Mouse (Mus musculus) spleen, postnatal 4 days (tissue): Measurements from ENCODE around the gene Lrrc8a.

Source experiments
- DNase-seq, 2 experiments: peaks; one replicate each; pipeline ENCODE4 v3.0.0; 2022; ENCODE audit warnings: low spot score in 2 of 2

The Lrrc8a gene

DNA sequence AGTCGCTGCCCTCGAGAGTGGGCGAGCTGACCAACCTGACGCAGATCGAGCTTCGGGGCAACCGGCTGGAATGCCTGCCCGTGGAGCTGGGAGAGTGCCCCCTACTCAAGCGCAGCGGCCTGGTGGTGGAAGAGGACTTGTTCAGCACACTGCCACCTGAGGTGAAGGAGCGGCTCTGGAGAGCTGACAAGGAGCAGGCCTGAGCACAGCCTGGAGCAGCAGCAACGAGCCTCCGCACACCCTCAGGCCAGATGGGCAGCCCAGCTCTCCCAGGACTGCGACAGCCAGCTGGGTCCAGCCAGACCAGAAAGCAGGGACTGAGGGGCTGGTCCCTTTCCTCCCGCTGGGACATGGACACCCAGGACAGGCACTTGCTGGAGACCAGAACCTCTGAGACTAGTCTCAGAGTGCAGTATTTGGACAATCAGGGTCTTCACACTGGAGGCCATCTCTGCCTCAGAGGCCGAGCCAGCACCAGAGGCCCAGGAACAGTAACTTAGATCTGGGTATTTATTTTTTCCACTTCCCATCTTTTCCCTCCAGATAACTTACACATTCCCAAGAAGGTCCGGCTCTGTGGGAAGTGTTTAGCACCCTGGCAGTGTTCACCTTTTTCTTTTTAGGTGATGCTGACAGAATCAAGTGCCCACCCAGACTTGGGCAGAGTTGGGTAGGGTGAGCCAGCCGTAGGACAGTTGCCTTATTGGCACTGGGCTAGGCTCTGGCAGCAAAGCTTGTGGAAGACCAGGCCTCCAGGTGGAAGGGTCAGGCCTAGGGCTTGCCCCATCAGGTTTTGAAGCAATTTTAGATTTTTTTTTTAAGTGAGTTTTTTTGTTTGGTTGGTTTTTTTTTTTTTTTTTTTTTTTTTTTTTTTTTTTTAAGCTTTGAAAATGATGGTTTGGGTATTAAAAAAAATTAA, 24.7 kb downstream of the Lrrc8a start:
- no peak for DNase-seq

DNA sequence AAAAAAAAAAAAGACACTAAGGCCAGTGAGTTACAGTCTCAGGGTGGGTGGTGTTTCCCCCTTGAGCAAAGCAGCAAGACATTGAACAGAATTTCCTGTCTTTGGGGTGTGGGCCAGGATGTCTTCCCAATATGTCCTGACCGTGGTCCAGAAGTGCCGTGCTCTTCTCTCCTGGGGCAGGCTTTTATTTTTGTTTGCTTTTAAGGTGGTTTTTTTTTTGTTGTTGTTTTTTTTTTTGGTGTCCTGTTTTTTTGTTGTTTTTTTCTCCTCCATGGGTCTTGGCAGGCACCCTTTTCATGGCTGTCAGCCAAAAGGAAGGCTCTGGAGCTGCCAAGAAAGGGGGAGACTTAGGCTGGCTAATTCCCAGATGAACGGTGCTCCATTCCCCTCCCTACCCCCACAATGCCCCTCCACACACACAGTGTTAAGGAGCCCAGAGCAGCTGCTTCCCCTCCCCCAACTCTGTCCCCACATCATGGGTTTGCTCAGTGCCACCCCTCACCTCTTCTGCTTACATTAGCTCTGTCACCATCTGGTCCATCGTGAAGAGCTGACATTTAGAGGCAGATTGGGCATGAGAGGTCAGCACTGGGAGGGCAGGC, 25.4 kb downstream of the Lrrc8a start:
- no peak for DNase-seq

DNA sequence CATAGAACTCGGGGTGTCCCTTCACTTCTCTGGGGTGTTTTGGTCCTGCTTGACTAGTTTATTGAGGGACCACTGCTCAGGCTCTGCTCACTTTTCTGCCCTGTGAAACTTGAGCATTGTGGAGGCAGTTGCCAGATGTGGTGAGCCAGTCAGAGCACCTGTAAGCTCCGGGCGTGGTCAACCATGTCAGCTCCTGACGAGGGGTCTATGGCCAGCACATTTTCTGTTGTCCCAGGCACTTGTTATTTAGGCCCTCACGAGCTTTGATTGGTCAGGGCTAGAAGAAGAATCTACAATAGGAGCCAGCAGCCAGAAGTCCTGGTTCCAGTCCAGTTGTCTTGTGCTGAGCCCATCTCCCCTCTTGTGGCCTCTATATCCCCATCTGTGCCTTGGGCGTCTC, 26.3 kb downstream of the Lrrc8a start:
- DNase-seq: no peak

DNA sequence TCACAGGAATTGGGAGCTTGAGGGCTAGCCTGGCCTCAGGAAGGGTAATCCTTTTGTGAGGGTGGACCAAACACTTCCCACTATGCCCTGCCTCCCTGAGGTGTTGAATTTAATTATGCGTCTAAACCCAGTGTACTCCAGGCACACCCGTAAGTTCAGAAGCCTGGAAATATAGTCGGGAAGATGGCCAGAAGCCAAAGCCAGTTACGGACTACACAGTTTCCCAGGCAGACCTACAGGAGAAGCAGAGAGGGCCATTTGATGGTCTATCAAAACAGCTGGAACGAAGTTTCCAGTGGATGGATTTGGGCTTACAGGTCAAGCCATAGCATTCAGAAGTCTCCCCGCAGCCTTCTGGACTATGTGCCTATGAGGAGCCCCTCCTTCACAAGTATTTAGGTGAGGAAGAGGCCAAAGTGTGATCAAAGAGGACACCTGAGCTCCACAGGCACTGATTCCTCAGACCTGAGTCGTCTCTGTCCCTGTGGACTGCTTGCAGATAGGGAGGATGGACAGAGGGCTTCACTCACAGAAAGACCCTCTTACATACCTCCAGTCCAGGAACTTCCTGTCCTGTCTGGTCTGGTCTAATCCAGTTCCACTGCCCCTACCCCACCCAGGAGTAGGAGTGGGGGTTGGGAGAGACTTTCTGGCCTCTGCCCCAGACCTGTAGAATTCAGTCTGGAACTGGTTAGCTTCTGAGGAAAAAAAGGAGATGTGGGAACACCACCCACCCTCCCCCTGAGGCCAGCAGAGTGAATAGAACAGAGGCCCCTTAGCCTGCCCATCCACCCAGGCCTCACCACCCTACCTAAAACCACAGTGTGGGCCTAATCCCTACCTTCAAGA, 27.4 kb downstream of the Lrrc8a start:
- DNase-seq: no peak

DNA sequence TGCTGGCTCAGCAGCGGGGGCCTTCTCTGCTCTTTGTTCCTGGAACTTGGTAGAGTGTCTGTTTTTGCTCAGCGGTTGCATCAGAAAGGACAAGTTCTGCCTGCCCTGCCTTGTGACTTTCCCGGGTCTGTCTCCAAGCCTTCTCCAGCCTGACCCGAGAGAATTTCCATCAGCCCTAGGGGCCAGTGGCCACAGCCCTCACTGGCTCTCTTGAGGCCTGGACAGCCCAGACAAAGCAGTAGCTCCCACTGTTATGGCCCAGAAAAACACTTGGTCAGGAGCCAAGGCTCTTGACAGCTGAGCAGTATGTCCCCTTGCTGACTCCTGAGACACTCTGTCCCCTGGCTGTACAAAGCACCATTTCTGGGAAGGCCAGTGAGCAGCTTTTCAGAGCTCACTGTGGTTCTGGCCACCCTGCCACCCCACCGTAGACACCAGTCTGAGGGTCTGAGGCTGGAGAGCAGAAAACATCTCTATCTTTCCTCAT, 28.3 kb downstream of the Lrrc8a start, which contains the start of gene Phyhd1:
Gene Phyhd1, plus strand, starts transcription at position 437 of the 487 bp plus-strand sequence.
- no peak for DNase-seq

DNA sequence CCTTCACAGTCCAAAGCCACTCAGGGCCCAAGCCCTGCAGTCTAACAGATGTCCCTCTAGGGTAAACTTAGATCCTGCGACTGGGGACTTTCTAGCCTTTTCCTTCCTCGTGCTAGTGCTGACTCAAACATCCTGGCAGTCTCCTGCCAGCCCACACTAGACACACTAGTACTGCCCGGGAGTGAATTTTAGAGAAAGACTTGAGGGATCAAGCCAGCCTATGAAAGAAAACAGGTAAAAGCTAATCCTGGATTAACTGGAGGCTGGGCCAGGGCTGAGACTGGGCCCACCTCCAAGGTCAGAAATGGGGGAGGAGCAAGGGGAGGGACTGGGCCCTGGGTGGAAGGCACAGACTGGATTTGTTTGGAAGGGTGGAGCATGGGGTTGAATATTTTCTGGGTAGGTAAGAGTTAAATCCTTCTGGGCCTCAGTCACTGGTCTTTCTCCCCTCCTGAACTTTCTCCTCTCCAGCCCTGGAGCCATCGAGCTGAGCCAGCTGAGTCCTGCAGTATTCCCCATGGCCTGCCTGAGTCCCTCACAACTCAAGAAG, 29.0 kb downstream of the Lrrc8a start:
- DNase-seq: no peak

DNA sequence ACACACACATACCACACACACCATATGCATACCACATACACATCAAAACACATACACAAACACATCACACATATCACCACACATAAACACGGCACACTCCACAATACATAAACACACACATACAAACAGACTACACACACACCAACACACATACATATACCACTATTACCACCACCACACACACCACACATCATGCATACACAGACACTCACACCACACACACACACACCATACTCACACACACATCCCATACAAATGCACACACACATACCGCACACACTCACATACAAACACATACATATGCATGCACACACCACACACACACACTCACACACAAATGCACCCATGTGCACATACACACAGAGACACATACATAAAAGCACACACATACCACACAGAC, 30.0 kb downstream of the Lrrc8a start:
- DNase-seq: no peak

DNA sequence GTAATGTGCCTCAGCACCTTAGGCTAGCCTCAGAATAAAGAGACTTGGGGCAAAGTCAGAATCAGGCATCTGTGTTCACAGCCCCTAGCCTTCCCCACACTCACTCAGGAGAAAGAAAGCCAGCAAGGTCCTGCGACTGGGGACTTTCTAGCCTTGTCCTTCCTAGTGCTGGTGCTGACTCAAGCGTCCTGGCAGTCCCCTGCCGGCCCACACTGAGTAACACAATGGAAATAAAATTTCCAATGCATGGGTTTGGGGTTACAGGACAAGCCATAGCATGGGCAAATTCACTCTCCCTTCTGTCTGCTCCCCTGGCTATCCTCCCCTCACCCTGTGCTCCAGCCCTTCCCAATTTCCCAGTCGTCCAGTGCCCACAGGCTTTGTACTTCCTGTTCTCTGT, 30.9 kb downstream of the Lrrc8a start:
- no peak for DNase-seq

DNA sequence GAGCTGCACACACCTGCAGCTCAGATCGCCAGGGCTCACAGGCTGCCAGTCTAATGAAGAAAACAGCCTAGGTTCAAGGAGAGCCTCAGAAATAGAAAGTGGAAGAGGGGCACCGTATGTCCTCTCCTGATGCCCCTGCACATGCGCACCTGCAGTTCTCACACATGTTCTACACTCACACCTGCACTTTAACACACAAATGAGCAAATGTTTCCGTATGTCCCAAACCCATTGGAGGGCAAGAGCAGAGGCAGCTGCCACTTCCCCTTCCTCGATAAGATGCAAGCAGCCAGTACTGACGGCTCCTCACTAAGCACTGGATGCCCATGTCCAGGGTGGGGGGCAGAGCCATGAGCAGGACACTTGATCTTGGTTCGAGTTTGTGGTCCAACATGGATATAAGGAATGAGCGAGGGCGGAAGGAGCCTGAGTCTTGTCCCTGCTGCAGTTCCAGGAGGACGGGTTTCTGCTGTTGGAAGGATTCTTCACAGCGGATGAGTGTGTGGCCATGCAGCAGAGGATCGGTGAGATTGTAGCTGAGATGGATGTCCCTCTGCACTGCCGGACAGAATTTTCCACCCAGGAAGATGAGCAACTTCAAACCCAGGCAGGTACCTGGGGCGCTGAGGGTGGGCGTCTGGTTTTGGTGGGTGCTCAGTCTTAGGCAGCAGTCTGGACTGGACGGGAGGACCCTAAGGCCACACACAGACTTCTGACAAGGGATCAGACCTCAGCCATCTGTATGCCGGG, 31.9 kb downstream of the Lrrc8a start:
- peak in 1 of 2 experiments; percentile 62 for DNase-seq

DNA sequence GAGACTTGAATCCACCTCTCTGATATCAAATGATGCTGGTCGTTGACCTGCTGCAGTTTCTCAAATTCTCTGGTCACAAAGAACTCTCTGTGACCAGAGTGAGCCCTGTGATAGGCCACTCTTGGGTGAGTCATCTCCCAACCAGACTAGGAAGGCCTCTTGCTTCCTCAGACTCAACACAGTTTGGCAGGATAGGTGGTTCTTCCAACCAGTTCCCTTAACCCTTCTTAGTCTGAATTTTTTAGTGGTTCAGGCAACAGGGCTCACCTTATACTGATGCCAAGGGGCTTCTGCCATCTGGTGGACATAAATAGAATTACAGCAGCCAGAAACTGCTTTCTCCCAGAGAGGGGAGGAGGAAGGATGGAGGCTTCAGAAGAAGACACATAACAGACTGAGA, 32.6 kb downstream of the Lrrc8a start:
- DNase-seq: peak; percentile 47 to 73

DNA sequence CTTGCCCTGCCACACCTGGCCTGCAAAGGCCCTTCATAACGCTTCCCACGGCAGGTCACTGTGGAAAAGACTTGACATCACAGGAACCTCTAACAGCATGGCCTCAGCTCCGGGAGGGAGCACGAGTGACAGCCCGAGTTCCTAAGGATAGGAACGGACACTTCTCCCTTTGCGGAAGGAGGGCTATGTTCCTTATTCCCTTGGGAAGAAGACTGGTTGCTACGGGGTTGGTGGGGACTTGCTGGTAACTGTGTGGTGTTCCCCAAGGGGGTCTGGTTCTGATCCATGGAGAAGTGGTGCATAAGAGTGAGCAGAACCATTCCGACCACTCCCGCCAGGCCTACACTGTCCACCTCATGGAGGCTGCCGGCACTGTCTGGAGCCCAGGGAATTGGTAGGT, 43.2 kb downstream of the Lrrc8a start, which contains the start of gene Gm28038:
Gene Gm28038, plus strand, starts transcription at position 301 of the 400 bp plus-strand sequence.
- no peak for DNase-seq

DNA sequence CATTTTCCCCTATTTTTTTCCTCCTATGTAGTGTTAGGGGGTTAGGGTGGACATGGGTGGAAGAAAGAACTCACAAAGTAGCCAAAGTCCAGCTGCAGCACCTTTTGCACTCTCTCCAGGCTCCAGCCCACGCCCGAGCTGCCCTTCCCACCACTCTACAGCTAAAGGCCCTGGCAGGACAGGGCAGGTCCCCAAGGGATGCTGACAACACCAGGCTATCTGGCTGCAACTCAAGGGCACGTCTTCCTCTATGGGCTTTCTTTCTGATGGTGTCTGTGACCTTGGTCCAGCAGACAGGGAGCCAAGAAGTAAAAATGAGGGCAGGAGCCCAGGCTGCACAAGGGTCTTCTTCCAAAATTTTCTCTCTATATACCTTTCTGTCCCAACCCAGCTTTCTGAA, 44.1 kb downstream of the Lrrc8a start:
- DNase-seq: no peak

DNA sequence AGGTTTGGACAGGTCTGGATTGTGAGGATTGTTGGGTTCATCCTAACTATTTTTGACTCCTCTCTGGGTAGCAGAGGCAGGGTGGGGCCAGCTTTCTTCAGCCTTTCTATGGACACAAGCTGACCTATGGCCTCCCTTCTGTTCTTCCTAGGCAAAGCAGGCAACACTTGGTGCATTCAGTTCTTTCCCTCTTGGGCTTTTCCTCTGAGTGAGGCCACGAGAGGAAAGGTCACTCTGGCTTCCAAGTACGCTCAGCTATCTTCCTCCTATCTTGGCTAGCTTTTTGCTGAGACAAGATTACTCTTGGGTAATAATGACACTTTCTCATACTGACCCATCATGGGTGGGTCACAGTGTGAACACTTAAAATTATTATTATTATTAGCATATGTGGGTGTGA, 45.7 kb downstream of the Lrrc8a start:
- DNase-seq: no peak

DNA sequence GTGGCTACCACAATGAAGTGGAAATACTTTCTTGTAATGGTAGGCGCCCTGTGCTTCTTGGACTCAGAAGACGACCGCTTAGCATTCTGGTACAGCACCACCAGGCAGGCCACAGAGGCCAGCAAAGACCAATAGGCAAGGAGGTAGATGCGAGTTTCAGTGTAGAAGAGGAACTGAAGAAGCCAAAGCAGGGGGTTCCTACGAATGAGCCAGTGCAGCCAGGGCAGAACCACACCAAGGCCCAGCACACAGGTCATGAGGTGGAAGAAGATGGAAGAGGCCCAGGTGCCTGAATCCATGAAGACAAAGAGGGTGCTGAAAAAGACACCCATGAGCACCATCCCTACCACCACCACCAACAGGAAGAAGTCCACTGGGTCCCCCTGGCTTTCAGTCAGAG, 47.5 kb downstream of the Lrrc8a start:
- no peak for DNase-seq

DNA sequence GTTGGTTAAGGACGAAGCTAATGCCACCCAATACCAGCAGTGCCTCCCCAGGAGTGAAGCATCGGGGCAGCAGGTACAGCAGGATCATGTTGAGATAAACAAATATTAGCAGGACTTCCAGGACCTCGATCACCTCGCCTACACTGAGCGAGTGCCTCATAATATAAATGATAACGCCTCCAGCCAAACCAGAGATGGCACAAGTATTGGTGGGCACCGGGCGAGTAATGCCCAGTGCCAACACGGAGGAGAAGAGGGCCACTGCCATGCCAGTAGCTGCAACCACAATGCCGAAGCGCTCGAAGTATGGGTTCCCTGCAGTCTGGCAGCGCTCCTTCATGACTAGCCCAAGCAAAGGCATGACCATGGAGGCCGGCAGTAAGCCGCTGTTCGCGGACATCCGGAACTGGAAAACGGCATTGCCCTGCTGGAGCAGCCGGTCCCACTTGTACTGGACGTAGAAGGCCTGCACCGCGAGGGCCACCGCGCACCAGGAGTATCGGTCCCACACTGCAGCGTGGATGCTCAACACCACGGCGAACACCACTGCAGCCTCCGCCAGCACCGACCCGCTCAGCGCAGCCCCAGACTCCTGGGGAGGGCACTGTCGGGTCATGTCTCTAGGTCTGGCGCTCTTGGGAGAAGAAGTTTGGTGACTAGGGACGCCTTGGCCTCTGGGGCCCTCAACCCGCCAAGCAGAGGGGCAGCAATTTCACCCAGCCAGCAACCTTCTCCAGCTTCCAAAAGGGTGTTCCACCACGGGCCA, 48.1 kb downstream of the Lrrc8a start:
- no peak for DNase-seq

DNA sequence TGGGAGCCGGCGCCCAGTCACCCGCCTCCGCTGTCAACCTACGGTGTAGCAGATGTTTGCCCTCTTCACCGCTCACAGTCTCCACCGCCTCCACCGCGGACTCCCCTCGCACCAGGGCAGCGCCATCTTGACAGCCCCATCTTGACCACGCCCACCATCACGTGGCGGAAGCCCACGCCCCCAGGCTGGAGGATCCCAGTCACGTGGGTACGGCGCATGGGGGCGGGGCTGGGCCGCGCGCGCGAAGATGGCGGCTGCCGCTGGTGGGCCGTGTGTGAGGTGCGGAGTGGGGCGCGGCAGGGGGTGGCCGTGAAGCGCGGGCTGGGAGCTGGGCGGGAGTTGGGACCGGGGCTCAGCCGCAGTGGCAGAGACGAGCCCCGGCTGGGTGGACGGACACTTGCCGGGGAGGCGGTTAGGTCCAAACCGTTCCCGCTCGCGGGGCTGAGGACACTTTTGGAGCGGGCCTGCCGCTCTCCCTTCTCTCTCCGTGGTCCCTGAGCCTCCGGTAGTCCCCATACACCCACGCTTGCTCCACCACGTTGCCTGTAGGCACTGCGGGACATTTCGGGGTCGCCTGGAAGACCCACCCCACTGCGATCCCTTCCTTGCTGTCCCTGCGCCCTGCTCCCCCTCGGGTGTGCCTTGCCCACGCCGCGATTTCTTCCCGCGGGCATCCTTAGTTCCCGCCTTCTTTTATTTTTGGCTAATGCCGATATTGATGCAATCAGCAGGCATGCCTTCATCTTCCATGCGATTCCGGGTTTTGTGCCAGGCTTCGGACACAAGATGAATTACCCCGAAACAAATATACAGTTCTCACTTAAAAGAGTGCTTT, 48.9 kb downstream of the Lrrc8a start, which contains the start of the genes Dolk and Nup188:
Gene Dolk, minus strand, starts transcription at position 143 of the 835 bp plus-strand sequence.
Gene Nup188, plus strand, starts transcription at position 206 of the 835 bp plus-strand sequence.
- peak; percentile 98 to 99 for DNase-seq

DNA sequence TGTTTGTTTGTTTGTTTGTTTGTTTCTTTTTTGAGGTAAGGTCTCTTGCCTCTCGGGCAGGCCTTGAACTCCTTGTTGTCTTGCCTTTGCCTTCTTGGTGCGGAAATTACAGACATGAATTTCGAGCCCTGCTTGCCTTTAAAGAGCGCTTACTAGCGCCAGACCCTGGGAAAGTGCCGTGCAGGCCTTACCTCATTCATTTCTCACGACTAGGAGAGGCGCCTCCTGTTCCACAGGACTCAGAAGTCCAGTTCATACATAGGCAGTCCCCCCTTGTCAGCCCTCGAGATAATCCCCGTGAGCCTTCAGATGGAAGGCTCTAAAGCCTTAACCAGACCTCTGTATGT, 49.5 kb downstream of the Lrrc8a start:
- peak in 1 of 2 experiments; percentile 65 for DNase-seq

DNA sequence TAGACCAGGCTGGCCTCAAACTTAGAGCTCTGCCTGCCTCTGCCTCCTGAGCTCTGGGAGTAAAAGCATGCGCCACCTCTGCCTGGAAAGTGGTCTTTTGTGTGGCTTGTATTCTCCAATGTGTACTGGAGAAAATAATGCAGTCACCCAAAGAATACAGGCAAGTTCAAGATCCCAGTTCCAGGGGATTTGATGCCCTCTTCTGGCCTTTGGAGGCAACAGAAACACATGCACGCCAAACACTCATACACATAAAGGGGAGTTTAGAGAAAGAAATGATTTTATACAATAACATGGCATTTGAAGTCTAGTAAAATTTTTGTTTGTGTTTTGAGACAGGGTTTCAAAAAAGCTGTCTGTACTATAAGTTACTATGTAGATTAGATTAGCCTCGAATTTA, 62.0 kb downstream of the Lrrc8a start:
- no peak for DNase-seq

DNA sequence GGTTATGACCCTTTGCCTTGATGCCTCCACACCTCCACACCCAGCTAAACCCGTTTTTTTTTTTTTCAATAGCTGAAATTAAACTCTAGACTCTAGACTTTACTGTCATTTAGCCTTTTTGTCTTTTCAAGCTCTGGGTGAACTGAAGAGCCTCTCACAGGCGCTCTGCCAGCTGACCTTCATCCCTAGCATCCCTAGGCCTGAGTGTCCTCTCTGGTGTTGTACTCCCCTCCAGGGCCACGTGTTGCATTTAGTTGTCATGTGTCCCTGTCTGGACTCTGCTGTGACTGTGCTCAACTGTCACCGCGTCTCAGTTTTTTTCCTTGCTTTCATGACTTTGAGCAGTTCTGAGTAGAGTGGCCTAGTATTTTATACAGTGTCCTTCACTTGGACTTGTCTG, 62.5 kb downstream of the Lrrc8a start:
- no peak for DNase-seq
